Mouse (Mus musculus): Measurements from ENCODE around the gene Magoh.

The Magoh gene

GRCm38 (mm10) chr4:107879254-107880050 lies at the start of gene Magoh:
TSS of gene Magoh (plus strand) at chr4:107879755.
- peak; percentile 93 to 95 for DNase-seq (ENCODE audit: low spot score in 2 of 2)

DNA sequence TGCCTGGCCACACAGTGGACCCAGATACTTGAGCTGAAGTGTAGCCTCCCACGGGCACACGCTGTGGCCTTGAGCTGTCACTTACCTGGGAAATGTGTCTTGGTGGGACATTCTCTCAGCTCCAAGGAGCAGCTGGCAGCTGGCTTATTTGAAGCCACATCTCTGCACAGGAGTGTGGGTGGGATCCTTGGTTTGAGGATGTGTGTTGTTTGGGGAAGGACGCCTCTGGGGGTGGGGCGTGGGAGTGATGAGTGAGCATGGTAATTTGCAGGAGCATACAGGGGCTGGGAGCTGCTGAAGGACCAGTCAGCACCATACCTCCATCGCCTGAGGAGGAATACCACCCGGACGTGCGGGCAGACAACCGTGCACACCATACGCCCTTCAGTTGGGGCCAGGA lies 49.4 kb upstream of the Magoh start:
- DNase-seq (ENCODE audit: low spot score in 2 of 2): no peak

DNA sequence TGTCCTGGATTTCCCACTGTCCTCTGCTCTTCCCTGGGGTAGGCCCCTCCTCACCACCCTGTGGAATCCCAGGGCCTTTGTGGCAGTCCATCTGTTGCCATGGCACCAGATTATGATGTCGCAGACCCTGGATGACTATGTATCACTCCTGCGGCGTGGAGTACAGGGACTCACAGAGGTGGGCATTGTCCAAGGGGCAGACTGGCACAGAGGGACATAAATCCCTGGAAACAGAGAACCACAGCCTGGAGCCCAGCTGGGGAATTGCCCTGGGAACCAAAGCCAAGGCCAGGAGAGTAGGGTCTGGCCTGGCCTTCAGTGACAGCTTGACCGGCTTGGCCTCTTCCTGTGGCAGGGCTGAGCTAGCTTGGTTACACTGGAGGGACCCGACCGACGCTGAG lies 48.7 kb upstream of the Magoh start:
- no peak for DNase-seq (ENCODE audit: low spot score in 2 of 2)

GRCm38 (mm10) chr4:107831678-107832077 lies 47.9 kb upstream of the Magoh start:
- no peak for DNase-seq (ENCODE audit: low spot score in 2 of 2)

DNA sequence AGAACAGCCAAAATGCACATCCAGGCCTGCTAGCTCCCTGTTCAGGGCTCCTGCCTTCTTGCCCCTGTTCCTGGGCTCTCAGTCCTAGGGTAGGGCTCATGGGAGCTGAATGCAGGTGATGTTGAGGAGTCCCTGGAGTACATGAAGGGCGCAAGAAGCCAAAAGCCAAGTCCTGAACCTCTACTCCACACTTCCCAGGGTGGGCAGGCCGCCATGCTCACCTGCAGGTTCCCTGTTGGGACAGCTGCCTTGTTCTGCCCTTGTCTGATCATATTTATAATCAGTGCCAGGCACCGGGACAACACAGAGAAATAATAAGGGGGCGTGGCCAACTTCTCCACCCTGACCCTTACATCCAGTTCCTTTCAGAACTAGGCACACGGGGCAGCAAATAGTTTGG lies 46.0 kb upstream of the Magoh start:
- no peak for DNase-seq (ENCODE audit: low spot score in 2 of 2)

- DNase-seq (ENCODE audit: low spot score in 2 of 2): no peak
Observed at GRCm38 (mm10) chr4:107834643-107835314, 44.8 kb upstream of the Magoh start.

DNA sequence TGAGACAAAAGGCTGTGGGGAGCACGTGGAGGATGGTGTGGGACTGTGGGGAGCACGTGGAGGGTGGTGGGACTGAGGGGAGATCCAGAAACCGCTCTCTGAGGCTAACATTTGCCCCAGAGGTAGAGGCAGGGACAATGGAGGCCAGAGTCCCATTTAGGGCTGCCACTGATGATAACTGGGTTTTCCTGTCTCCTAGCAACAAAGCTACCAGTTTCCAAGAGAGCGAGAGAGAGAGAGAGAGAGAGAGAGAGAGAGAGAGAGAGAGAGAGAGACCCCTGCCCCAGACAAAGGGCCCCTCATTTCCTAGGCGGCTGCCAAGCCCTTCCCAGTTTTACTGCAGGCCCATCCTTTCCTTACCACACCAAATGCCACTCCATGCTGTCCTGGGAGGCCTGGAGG lies 44.0 kb upstream of the Magoh start:
- no peak for DNase-seq (ENCODE audit: low spot score in 2 of 2)

DNA sequence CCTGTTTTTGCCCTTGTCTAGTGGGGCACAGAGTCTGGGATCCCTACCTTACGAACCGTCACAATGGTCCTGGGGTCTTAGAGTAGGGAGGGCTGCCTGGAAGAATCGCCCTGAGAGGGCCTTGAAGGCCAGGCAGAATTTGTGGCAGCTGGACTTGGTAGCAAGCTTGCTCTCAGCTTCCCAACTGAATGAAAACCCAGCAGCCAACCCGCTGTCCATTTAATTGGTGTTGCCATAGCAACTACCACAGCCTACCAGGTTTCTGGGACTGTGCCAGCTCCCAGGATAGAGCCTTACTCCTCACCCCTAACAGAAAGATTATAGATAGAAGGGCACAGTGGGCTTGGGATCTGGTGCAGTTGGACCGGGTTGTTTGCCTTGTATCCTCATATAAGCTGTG lies 42.8 kb upstream of the Magoh start:
- DNase-seq (ENCODE audit: low spot score in 2 of 2): no peak

GRCm38 (mm10) chr4:107837910-107838309 lies 41.6 kb upstream of the Magoh start:
- DNase-seq (ENCODE audit: low spot score in 2 of 2): no peak

GRCm38 (mm10) chr4:107843687-107844086 lies 35.9 kb upstream of the Magoh start:
- DNase-seq (ENCODE audit: low spot score in 2 of 2): no peak

- DNase-seq (ENCODE audit: low spot score in 2 of 2): peak in 1 of 2 experiments; percentile 82
Observed at GRCm38 (mm10) chr4:107844971-107845370, 34.6 kb upstream of the Magoh start.

DNA sequence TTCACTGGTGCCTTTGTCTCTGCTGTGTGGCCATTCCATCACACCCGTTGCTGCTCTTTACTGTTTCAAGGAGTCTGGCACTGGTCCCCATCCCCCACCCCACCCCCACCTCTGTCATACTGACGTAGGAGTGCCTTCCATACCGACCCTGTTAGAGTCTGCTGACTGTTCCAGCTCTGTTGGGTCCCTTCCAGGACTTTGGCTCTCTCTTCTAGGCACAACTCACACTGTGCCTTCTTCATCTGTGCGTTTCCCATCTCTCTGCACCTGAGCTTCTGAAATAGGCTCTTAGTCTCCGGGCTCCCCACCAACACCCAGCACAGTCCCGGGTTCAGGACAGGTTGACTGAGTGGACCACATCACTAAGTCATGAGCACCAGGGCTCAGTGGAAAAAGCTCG lies 32.8 kb upstream of the Magoh start:
- DNase-seq (ENCODE audit: low spot score in 2 of 2): no peak

DNA sequence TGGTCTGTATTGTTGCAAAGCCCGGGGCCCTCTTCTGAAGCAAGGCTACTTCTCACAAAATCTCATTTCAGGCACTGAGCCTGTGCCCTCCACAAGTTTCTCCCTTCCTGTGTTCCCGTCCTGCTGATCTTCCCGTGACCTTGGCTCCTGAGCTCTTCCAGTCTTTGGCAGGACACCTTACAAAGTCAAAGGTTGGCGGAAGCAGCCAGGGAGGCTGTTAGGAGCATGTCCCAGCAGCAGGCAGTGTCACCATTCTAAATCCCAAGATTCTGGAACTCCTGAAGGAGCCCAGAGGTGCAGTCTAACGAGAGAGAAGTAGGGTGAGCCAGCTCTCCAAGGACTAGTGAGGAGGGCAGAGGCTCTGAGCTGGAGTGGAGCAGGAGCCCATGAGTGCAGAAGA lies 31.0 kb upstream of the Magoh start:
- DNase-seq (ENCODE audit: low spot score in 2 of 2): no peak

DNA sequence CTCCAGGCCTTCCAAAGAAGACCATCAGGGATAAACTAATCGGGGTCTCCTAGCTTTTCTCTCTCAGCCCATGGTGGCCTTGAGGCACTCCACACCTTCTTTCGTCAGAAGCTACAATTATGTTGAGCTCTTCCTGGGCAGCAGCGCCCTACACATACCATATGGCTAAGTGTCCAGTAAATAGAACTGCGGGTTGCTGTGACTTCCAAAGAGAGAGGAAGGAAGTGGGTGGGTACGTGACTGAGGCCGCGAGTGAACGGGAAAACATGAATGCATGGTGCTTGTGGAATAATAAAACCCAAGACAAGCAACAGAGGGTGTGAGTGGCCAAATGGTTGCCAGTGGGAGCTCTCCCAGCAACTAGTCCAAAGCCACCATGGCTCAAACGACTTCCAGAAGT lies 29.9 kb upstream of the Magoh start:
- no peak for DNase-seq (ENCODE audit: low spot score in 2 of 2)

DNA sequence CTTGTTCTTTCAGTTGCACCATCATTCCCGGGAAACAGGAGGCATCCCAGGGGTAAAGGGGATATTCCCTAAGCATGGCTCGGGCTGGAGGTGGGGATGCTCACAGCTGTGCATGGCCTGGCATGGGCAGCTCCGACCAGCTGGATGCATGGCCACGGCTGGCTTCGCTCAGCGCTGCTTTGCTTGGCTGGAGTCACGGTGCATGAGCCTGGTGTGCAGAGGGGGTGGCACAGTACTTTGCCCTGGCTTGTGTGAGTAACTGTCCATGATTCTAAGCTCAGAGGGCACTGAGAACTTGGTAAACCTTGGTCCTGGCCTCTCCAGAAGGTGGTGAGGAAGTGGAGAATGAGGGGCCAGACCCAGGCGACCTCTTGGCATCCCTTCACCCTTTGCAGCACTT lies 29.5 kb upstream of the Magoh start:
- DNase-seq (ENCODE audit: low spot score in 2 of 2): no peak

GRCm38 (mm10) chr4:107853333-107853732 lies 26.2 kb upstream of the Magoh start:
- DNase-seq (ENCODE audit: low spot score in 2 of 2): no peak

GRCm38 (mm10) chr4:107853836-107854235 lies 25.7 kb upstream of the Magoh start:
- DNase-seq (ENCODE audit: low spot score in 2 of 2): no peak

DNA sequence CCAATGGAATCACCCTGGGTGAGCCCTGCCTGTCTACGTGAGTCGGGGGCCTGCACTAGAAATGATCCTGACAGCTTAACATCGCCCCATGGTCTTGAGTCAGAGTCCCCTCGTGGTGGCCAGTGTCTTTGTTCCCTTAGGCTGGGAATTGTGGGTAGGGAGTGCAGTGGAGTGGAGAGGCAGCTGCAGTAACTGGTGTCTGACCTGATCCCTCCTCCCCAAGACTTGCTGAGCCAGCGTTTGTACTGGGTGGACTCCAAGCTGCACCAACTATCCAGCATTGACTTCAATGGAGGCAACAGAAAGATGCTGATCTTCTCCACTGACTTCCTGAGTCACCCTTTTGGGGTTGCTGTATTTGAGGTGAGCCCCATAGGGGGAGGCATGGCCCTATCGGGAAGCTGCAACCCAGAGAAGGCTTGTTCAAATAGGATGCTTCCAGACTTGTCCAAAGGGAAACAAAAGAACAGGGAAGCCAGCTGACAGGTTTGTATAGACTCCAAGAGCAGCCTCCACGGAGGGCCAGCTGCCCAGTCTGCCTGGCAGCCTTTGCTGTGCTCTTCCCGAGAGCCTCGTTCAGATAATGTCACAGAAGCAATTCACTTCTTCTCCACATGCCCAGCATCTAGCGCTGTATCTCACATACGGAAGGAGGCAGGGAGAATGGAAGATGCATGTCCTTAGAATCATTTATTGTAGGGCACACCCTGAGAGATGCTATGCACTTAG lies 22.4 kb upstream of the Magoh start:
- DNase-seq (ENCODE audit: low spot score in 2 of 2): no peak

DNA sequence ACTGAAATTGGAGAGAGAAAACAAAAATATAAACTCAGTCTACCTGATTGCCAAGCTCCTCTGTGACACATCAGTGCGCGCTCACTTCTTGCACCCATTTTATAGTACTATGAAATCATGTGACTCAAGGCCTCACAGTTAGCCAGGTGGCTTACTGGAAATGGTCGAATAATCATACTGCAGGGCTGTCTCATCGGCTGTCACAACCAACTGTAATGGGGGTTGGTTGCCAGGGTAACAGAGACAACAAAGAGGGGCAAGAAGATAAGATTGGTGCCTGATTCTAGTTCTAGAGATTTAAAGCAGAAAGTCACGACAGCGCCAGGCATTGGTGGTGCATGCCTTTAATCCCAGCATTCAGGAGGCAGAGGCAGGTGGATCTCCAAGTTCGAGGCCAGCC lies 20.6 kb upstream of the Magoh start:
- DNase-seq (ENCODE audit: low spot score in 2 of 2): no peak

DNA sequence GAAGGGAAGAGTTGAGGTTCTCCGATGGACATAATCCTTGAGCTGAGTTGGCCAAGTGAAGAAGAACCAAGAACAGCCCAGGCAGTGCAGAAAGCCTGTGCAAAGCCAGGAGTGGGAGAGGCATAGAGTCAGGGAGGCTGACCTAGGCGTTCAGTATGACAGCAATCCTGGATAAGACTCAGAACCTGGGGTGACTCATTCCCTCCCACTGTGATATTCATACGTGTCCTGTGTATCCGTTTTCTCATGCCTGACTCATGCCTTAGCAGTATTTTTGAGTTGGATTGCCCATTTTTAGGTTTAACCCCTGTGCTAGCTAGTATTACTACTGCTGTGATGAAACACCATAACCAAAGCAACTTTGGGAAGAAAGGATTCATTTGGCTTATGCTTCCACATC lies 14.7 kb upstream of the Magoh start:
- no peak for DNase-seq (ENCODE audit: low spot score in 2 of 2)

- DNase-seq (ENCODE audit: low spot score in 2 of 2): no peak
Observed at GRCm38 (mm10) chr4:107881631-107882030, 2.1 kb downstream of the Magoh start.

GRCm38 (mm10) chr4:107886371-107886770 lies 6.8 kb downstream of the Magoh start:
- DNase-seq (ENCODE audit: low spot score in 2 of 2): no peak

DNA sequence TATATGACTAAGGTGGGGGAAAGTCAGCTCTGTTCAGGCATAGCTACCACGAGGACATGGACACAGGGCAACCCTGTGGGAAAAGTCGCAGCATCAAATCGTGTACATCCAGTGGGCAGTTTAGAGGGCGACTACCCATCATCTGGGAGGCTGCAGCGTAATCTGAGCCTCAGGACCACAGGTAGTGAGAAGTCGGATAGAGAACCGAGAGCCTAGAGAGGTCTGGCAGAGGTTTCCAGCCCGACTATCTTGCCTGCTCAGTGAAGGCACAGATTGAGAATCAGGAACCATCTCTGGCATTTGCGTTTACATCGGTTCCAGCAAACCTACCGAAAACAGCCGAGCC lies 9.8 kb downstream of the Magoh start:
- peak in 1 of 2 experiments; percentile 8 for DNase-seq (ENCODE audit: low spot score in 2 of 2)

Data from urinary bladder, adult 18-20 months (tissue).